Comparison of ENCODE assay signal across 9 mouse cellular contexts in the genomic region with DNA sequence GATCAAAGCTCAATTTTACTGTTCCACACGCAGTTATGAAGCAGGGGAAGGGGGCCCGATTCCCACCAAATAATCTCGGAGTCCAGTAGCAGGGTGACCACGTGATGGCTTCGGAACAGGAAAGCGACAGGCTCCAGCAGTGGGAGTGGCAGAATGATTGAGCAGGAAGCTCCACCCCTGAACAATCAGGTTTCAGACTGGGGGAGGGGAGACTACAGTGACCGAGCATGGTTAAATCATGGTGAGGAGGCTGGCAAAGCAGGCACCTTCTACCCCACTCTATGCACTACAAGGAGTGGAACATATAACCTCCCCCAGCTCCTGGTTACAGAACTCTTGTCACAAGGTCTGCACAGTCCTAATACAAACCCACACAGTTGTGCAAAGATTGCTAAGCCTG. TPM values are rescaled to one million over a fixed set of nuclear protein-coding genes. Genes with fewer than 3 reads are reported as not detected.
DNase-seq lines count a peak whose midpoint lies in the region; ATAC-seq and TF ChIP-seq lines count a peak whose summit lies in the region.
"Not testable (repeated sequence)": the region's sequence is repeated elsewhere in the genome, so short reads cannot be mapped to it uniquely, and the experiment has no call there.
"Had no signal": no experiment of that assay in that cellular context is flagged by ENCODE, and none has a peak within 500 bp of the region (broad histone marks: within the 10 kb centered on the region; RNA-seq: fewer than 3 reads in every experiment).

No protein-coding gene starts in this region.

- H3K4me2 ChIP-seq in embryonic facial prominence, embryonic 12.5 days (replicated peaks) = peak overlapping the region; percentile 39
- H3K4me2 ChIP-seq in heart, embryonic 11.5 days = peak overlapping the region; percentile 27
- peak overlapping the region; percentile 25 for H3K4me2 ChIP-seq in intestine, embryonic 14.5 days (ENCODE audit: low read length)
- peak overlapping the region; percentile 13; the same call in 1 of the 2 replicates for H3K4me2 ChIP-seq in lung, embryonic 14.5 days
- peak overlapping the region; percentile 39 for H3K4me2 ChIP-seq in midbrain, embryonic 16.5 days (ENCODE audit: low read length)

- not testable (repeated sequence) for H3K9ac ChIP-seq in embryonic facial prominence, embryonic 12.5 days; heart, embryonic 11.5 days (ENCODE audit: low read depth, low read length); intestine, embryonic 14.5 days (ENCODE audit: low read length); lung, embryonic 14.5 days
- 0 out of 2 replicates have a peak overlapping the region, but pooled peaks have one; percentile 34 for H3K9ac ChIP-seq in midbrain, embryonic 16.5 days (ENCODE audit: low read depth, low read length)

- peak overlapping the region; percentile 5; the same call in 1 of the 2 replicates for H3K4me3 ChIP-seq in embryonic facial prominence, embryonic 12.5 days
- H3K4me3 ChIP-seq in heart, embryonic 11.5 days (ENCODE audit: low read depth, low read length); intestine, embryonic 14.5 days (ENCODE audit: low read depth, low read length); lung, embryonic 14.5 days (ENCODE audit: low read depth, low read length); midbrain, embryonic 16.5 days (ENCODE audit: low read depth, low read length): not testable (repeated sequence)

- not testable (repeated sequence) for ATAC-seq in embryonic facial prominence, embryonic 12.5 days (ENCODE audit: insufficient number of reproducible peaks, insufficient read depth, low FRiP score, low TSS enrichment)
- peak; percentile 29; the same call in 1 of the 2 replicates for ATAC-seq in heart, embryonic 11.5 days (replicated peaks; ENCODE audit: insufficient number of reproducible peaks, low FRiP score, low TSS enrichment)
- peak; percentile 40; the same call in 1 of the 2 replicates for ATAC-seq in intestine, embryonic 14.5 days (replicated peaks; ENCODE audit: low FRiP score, low TSS enrichment, low read depth)
- ATAC-seq in lung, embryonic 14.5 days (ENCODE audit: insufficient read depth) = 0 out of 2 replicates have a peak, but pooled peaks have one; percentile 22
- ATAC-seq in midbrain, embryonic 16.5 days = 0 out of 2 replicates have a peak, but pooled peaks have one; percentile 19

- peak; percentile 66 for DNase-seq in R1 (ENCODE audit: low read depth, low spot score)
- DNase-seq in intestine, embryonic 14.5 days (ENCODE audit: low spot score) = not testable (repeated sequence)
- peak; percentile 50 for DNase-seq in large intestine, adult 2 months (ENCODE audit: low read depth, low spot score)
- DNase-seq in lung, embryonic 14.5 days = peak; percentile 71
- DNase-seq in thymus, postnatal 4 days = peak; percentile 29

- not testable (repeated sequence) for H3K9me3 ChIP-seq in embryonic facial prominence, embryonic 12.5 days; heart, embryonic 11.5 days (replicated peaks; ENCODE audit: control insufficient read depth, low read length); intestine, embryonic 14.5 days (ENCODE audit: control insufficient read depth, low read length); lung, embryonic 14.5 days (ENCODE audit: low read depth, low read length); midbrain, embryonic 16.5 days (replicated peaks; ENCODE audit: control insufficient read depth, low read length, poor library complexity, severe bottlenecking)

- not testable (repeated sequence) for H3K4me1 ChIP-seq in embryonic facial prominence, embryonic 12.5 days; heart, embryonic 11.5 days (ENCODE audit: control insufficient read depth, insufficient read depth, low read length); intestine, embryonic 14.5 days (replicated peaks; ENCODE audit: control insufficient read depth, insufficient read depth, low read length); lung, embryonic 14.5 days (ENCODE audit: insufficient read depth); midbrain, embryonic 16.5 days (ENCODE audit: control insufficient read depth, insufficient read depth, low read length)

- not testable (repeated sequence) for H3K36me3 ChIP-seq in embryonic facial prominence, embryonic 12.5 days; heart, embryonic 11.5 days (ENCODE audit: control insufficient read depth, insufficient read depth, low read length); intestine, embryonic 14.5 days (ENCODE audit: control insufficient read depth, insufficient read depth, low read length); lung, embryonic 14.5 days (ENCODE audit: insufficient read depth); midbrain, embryonic 16.5 days (ENCODE audit: control insufficient read depth, insufficient read depth, low read length)

- H3K27ac ChIP-seq in embryonic facial prominence, embryonic 12.5 days; intestine, embryonic 14.5 days (ENCODE audit: low read depth); lung, embryonic 14.5 days (ENCODE audit: low read depth); midbrain, embryonic 16.5 days (ENCODE audit: low read length): not testable (repeated sequence)
- H3K27ac ChIP-seq in heart, embryonic 11.5 days (ENCODE audit: low read depth, low read length) = 0 out of 2 replicates have a peak overlapping the region, but pooled peaks have one; percentile 46

- H3K27me3 ChIP-seq in embryonic facial prominence, embryonic 12.5 days; heart, embryonic 11.5 days (ENCODE audit: control insufficient read depth, insufficient read depth, low read length); intestine, embryonic 14.5 days (replicated peaks; ENCODE audit: control insufficient read depth, insufficient read depth, low read length); lung, embryonic 14.5 days (ENCODE audit: insufficient read depth, low read length); midbrain, embryonic 16.5 days (ENCODE audit: control insufficient read depth, insufficient read depth, low read depth, low read length): not testable (repeated sequence)

- not testable (repeated sequence) for TF ChIP-seq CTCF in lung, embryonic 14.5 days (IDR thresholded peaks at IDR 0.05; ENCODE audit: low read depth)

- WGBS in embryonic facial prominence, embryonic 12.5 days = 2% methylated on average over 7 of the region's 7 CpGs
- WGBS in heart, embryonic 11.5 days (ENCODE audit: insufficient replicate concordance) = 0% methylated on average over 7 of the region's 7 CpGs
- WGBS in intestine, embryonic 14.5 days = 4% methylated on average over 7 of the region's 7 CpGs
- WGBS in large intestine, adult 2 months = under 1% methylated on average over 7 of the region's 7 CpGs
- 1% methylated on average over 7 of the region's 7 CpGs for WGBS in lung, embryonic 14.5 days
- 6% methylated on average over 7 of the region's 7 CpGs for WGBS in midbrain, embryonic 16.5 days

RNA-seq across cellular contexts. Expression of gene Ceacam9, which starts 7.8 kb away (rescaled TPM):
- polyA plus RNA-seq in embryonic facial prominence, embryonic 12.5 days (2016; fragmentation: Nextera tagmentation; extraction: Ambion mirVana) = not detected in 2 replicates
- not detected in 2 replicates for polyA plus RNA-seq in heart, embryonic 11.5 days (2014; fragmentation: Nextera tagmentation; extraction: Ambion mirVana)
- polyA plus RNA-seq in intestine, embryonic 14.5 days (2014; fragmentation: Nextera tagmentation; extraction: Ambion mirVana) = not detected in 2 replicates
- 0.08 TPM in 1 of 2 replicates, not detected in the other for polyA plus RNA-seq in large intestine, adult 2 months (2012; rRNA removed)
- polyA plus RNA-seq in lung, embryonic 14.5 days (2014; fragmentation: Nextera tagmentation; extraction: Ambion mirVana) = not detected in 2 replicates
- 0.18 TPM in 1 of 2 replicates, not detected in the other for polyA plus RNA-seq in midbrain, embryonic 16.5 days (2015; fragmentation: Nextera tagmentation; extraction: Ambion mirVana)
- polyA plus RNA-seq: Patski had no signal

RNA-seq across cellular contexts. Expression of gene Ap2s1, which starts 8.6 kb away (rescaled TPM):
- polyA plus RNA-seq in embryonic facial prominence, embryonic 12.5 days (2016; fragmentation: Nextera tagmentation; extraction: Ambion mirVana) = 261 and 274 TPM in 2 replicates
- polyA plus RNA-seq in heart, embryonic 11.5 days (2014; fragmentation: Nextera tagmentation; extraction: Ambion mirVana) = 256 TPM in 2 replicates
- 255 and 270 TPM in 2 replicates for polyA plus RNA-seq in intestine, embryonic 14.5 days (2014; fragmentation: Nextera tagmentation; extraction: Ambion mirVana)
- polyA plus RNA-seq in large intestine, adult 2 months (2012; rRNA removed) = 431 and 452 TPM in 2 replicates
- 287 and 295 TPM in 2 replicates for polyA plus RNA-seq in lung, embryonic 14.5 days (2014; fragmentation: Nextera tagmentation; extraction: Ambion mirVana)
- 437 and 461 TPM in 2 replicates for polyA plus RNA-seq in midbrain, embryonic 16.5 days (2015; fragmentation: Nextera tagmentation; extraction: Ambion mirVana)

RNA-seq across cellular contexts. Expression of gene Slc1a5, which starts 51.6 kb away (rescaled TPM):
- 33.3 and 34.0 TPM in 2 replicates for polyA plus RNA-seq in embryonic facial prominence, embryonic 12.5 days (2016; fragmentation: Nextera tagmentation; extraction: Ambion mirVana)
- polyA plus RNA-seq in heart, embryonic 11.5 days (2014; fragmentation: Nextera tagmentation; extraction: Ambion mirVana) = 26.9 and 30.1 TPM in 2 replicates
- polyA plus RNA-seq in intestine, embryonic 14.5 days (2014; fragmentation: Nextera tagmentation; extraction: Ambion mirVana) = 41.5 and 43.9 TPM in 2 replicates
- 82.4 and 114 TPM in 2 replicates for polyA plus RNA-seq in large intestine, adult 2 months (2012; rRNA removed)
- 32.6 and 35.7 TPM in 2 replicates for polyA plus RNA-seq in lung, embryonic 14.5 days (2014; fragmentation: Nextera tagmentation; extraction: Ambion mirVana)
- polyA plus RNA-seq in midbrain, embryonic 16.5 days (2015; fragmentation: Nextera tagmentation; extraction: Ambion mirVana) = 10.1 and 10.7 TPM in 2 replicates

RNA-seq across cellular contexts. Expression of gene Ceacam15, which starts 54.1 kb away (rescaled TPM):
- not detected in 2 replicates for polyA plus RNA-seq in embryonic facial prominence, embryonic 12.5 days (2016; fragmentation: Nextera tagmentation; extraction: Ambion mirVana)
- polyA plus RNA-seq in heart, embryonic 11.5 days (2014; fragmentation: Nextera tagmentation; extraction: Ambion mirVana) = 0.11 and 0.21 TPM in 2 replicates
- polyA plus RNA-seq in intestine, embryonic 14.5 days (2014; fragmentation: Nextera tagmentation; extraction: Ambion mirVana) = not detected in 2 replicates
- polyA plus RNA-seq in large intestine, adult 2 months (2012; rRNA removed) = not detected in 2 replicates
- polyA plus RNA-seq in lung, embryonic 14.5 days (2014; fragmentation: Nextera tagmentation; extraction: Ambion mirVana) = not detected in 2 replicates
- not detected in 2 replicates for polyA plus RNA-seq in midbrain, embryonic 16.5 days (2015; fragmentation: Nextera tagmentation; extraction: Ambion mirVana)
- polyA plus RNA-seq: Patski had no signal
